Mouse (Mus musculus) myocyte (in vitro differentiated cells): ENCODE data around the gene Gm37240.

Experiments
- CEBPB ChIP-seq: IDR thresholded peaks from 2 replicates; pipeline ENCODE4 v1.6.1; 2011; ENCODE audit warnings: mild to moderate bottlenecking, moderate library complexity; ENCODE audit not compliant: poor library complexity, insufficient read depth, severe bottlenecking
- E2F4 ChIP-seq: IDR thresholded peaks from one replicate; pipeline ENCODE4 v1.6.1; 2011; ENCODE audit warnings: mild to moderate bottlenecking, control low read depth, moderate library complexity; ENCODE audit not compliant: insufficient read depth
- MAX ChIP-seq: IDR thresholded peaks from one replicate; pipeline ENCODE4 v1.6.1; 2011; ENCODE audit warnings: low read depth, mild to moderate bottlenecking, control low read depth
- MYOD1 ChIP-seq, 3 experiments: IDR thresholded peaks; one replicate each; pipeline ENCODE4 v1.6.1; 2011; ENCODE audit warnings: control low read depth in 2 of 3, low read depth in 2 of 3, mild to moderate bottlenecking in 2 of 3, moderate library complexity in 1 of 3; ENCODE audit not compliant: insufficient read length in 2 of 3, control insufficient read depth in 1 of 3
- MYOG ChIP-seq, 3 experiments: IDR thresholded peaks; one replicate each; pipeline ENCODE4 v1.6.1; 2011; ENCODE audit warnings: control low read depth in 2 of 3, low read depth in 2 of 3, mild to moderate bottlenecking in 2 of 3; ENCODE audit not compliant: insufficient read length in 2 of 3, control insufficient read depth in 1 of 3, insufficient read depth in 1 of 3
- POLR2A ChIP-seq: IDR thresholded peaks from one replicate; pipeline ENCODE4 v1.6.1; 2011; ENCODE audit warnings: low read depth, mild to moderate bottlenecking, control low read depth, moderate library complexity; ENCODE audit not compliant: insufficient read length
- POLR2AphosphoS2 ChIP-seq: IDR thresholded peaks from one replicate; pipeline ENCODE4 v1.6.1; 2011; ENCODE audit warnings: low read depth, control low read depth; ENCODE audit not compliant: insufficient read length
- SRF ChIP-seq: IDR thresholded peaks from one replicate; pipeline ENCODE4 v1.6.1; 2011; ENCODE audit warnings: low read depth; ENCODE audit not compliant: control insufficient read depth, insufficient read length
- TCF12 ChIP-seq: IDR thresholded peaks from one replicate; pipeline ENCODE4 v1.6.1; 2011; ENCODE audit warnings: mild to moderate bottlenecking, control low read depth; ENCODE audit not compliant: poor library complexity, insufficient read depth, severe bottlenecking
- TCF3 ChIP-seq: IDR thresholded peaks from one replicate; pipeline ENCODE4 v1.6.1; 2011; ENCODE audit warnings: low read depth, control low read depth; ENCODE audit not compliant: insufficient read length
- USF1 ChIP-seq: IDR thresholded peaks from one replicate; pipeline ENCODE4 v1.6.1; 2011; ENCODE audit warnings: low read depth, mild to moderate bottlenecking, control low read depth, moderate library complexity

- TF ChIP-seq E2F4 = no peak
- TF ChIP-seq POLR2A = no peak
- TF ChIP-seq MYOG (IDR thresholded peaks at IDR 0.05; ENCODE audit: control insufficient read depth in 1 of 3, insufficient read depth in 1 of 3, insufficient read length in 2 of 3, low read depth in 2 of 3) = no peak
- no peak for TF ChIP-seq POLR2AphosphoS2
- no peak for TF ChIP-seq MAX
- no peak for TF ChIP-seq MYOD1 (IDR thresholded peaks at IDR 0.05; ENCODE audit: control insufficient read depth in 1 of 3, insufficient read length in 2 of 3, low read depth in 2 of 3)
- no peak for TF ChIP-seq TCF3
- no peak for TF ChIP-seq CEBPB
- TF ChIP-seq SRF = no peak
- no peak for TF ChIP-seq USF1
- TF ChIP-seq TCF12 = no peak
These were observed 835.1 kb downstream of the Gm37240 start for GRCm38 (mm10) chr3:85052196-85052595.
